Comparison of ENCODE assay signal across 8 mouse cellular contexts in genomic region chr19:28967652-28968051, GRCm38 (mm10). TPM values are rescaled to one million over a fixed set of nuclear protein-coding genes. Genes with fewer than 3 reads are reported as not detected.
DNase-seq lines count a peak whose midpoint lies in the region; ATAC-seq and TF ChIP-seq lines count a peak whose summit lies in the region.

4430402I18Rik (minus strand) TSS chr19:28967800.

- peak within 1 kb of the TSS; percentile 7; the same call in 1 of the 2 replicates for H3K4me2 ChIP-seq in embryonic facial prominence, embryonic 14.5 days (ENCODE audit: low read depth, low read length)
- no peak within 1 kb of the TSS for H3K4me2 ChIP-seq in midbrain, embryonic 11.5 days

- H3K9ac ChIP-seq in embryonic facial prominence, embryonic 14.5 days (ENCODE audit: low read depth, low read length) = no peak within 1 kb of the TSS
- no peak within 1 kb of the TSS for H3K9ac ChIP-seq in midbrain, embryonic 11.5 days (ENCODE audit: low read length)

- H3K4me1 ChIP-seq in embryonic facial prominence, embryonic 14.5 days (ENCODE audit: control insufficient read depth, insufficient read depth, low read length) = peaks cover 13% of the 10 kb centered on the region
- H3K4me1 ChIP-seq in hindbrain, embryonic 10.5 days (replicated peaks) = peaks cover 26% of the 10 kb centered on the region
- H3K4me1 ChIP-seq in midbrain, embryonic 11.5 days (ENCODE audit: control insufficient read depth, insufficient read depth, low read length) = peaks cover 14% of the 10 kb centered on the region
- peaks cover 10% of the 10 kb centered on the region for H3K4me1 ChIP-seq in kidney, adult 2 months (ENCODE audit: control insufficient read depth, insufficient read depth, low read length)

- H3K9me3 ChIP-seq in embryonic facial prominence, embryonic 14.5 days (ENCODE audit: control insufficient read depth, low read length) = no peaks in the 10 kb centered on the region
- no peaks in the 10 kb centered on the region for H3K9me3 ChIP-seq in hindbrain, embryonic 10.5 days
- no peaks in the 10 kb centered on the region for H3K9me3 ChIP-seq in midbrain, embryonic 11.5 days (ENCODE audit: control insufficient read depth, low read length)

- TF ChIP-seq POLR2A in kidney, adult 2 months (IDR thresholded peaks at IDR 0.05; ENCODE audit: low read depth, low read length) = no peak

- H3K27me3 ChIP-seq in embryonic facial prominence, embryonic 14.5 days (replicated peaks; ENCODE audit: control insufficient read depth, insufficient read depth, low read length) = no peaks in the 10 kb centered on the region
- H3K27me3 ChIP-seq in hindbrain, embryonic 10.5 days (ENCODE audit: insufficient read depth, poor library complexity, severe bottlenecking) = peaks cover 32% of the 10 kb centered on the region
- peaks cover 3% of the 10 kb centered on the region; the same call in 1 of the 2 replicates for H3K27me3 ChIP-seq in midbrain, embryonic 11.5 days (ENCODE audit: control insufficient read depth, insufficient read depth, low read length)
- no peaks in the 10 kb centered on the region for H3K27me3 ChIP-seq in kidney, adult 2 months (replicated peaks; ENCODE audit: control insufficient read depth, insufficient read depth, low read length)

- H3K4me3 ChIP-seq in embryonic facial prominence, embryonic 14.5 days (ENCODE audit: low read depth, low read length) = no peak within 1 kb of the TSS
- peak within 1 kb of the TSS; percentile 18; the same call in 1 of the 2 replicates for H3K4me3 ChIP-seq in hindbrain, embryonic 10.5 days
- H3K4me3 ChIP-seq in midbrain, embryonic 11.5 days (ENCODE audit: low read depth, low read length) = no peak within 1 kb of the TSS
- no peak within 1 kb of the TSS for H3K4me3 ChIP-seq in kidney, adult 2 months (ENCODE audit: insufficient read depth, low read depth, low read length)

- TF ChIP-seq CTCF in kidney, adult 2 months (conservative IDR thresholded peaks at IDR 0.05; ENCODE audit: insufficient read depth, insufficient read length, low read depth, low read length) = no peak

- H3K27ac ChIP-seq in embryonic facial prominence, embryonic 14.5 days (replicated peaks; ENCODE audit: low read depth, low read length) = no peak within 1 kb of the TSS
- 0 out of 2 replicates have a peak within 1 kb of the TSS, but pooled peaks have one; percentile 16 for H3K27ac ChIP-seq in hindbrain, embryonic 10.5 days
- H3K27ac ChIP-seq in midbrain, embryonic 11.5 days (ENCODE audit: low read depth, low read length) = no peak within 1 kb of the TSS
- no peak within 1 kb of the TSS for H3K27ac ChIP-seq in kidney, adult 2 months (ENCODE audit: insufficient read depth, low read depth, low read length)

- no peaks in the 10 kb centered on the region for H3K36me3 ChIP-seq in embryonic facial prominence, embryonic 14.5 days (ENCODE audit: control insufficient read depth, insufficient read depth, low read length)
- H3K36me3 ChIP-seq in hindbrain, embryonic 10.5 days = no peaks in the 10 kb centered on the region
- H3K36me3 ChIP-seq in midbrain, embryonic 11.5 days (ENCODE audit: control insufficient read depth, insufficient read depth, low read length) = no peaks in the 10 kb centered on the region
- no peaks in the 10 kb centered on the region for H3K36me3 ChIP-seq in kidney, adult 2 months (ENCODE audit: control insufficient read depth, insufficient read depth, low read length)

- WGBS in embryonic facial prominence, embryonic 14.5 days = 12% methylated on average over 11 of the region's 11 CpGs
- WGBS in hindbrain, embryonic 10.5 days = 6% methylated on average over 11 of the region's 11 CpGs
- 3% methylated on average over 11 of the region's 11 CpGs for WGBS in midbrain, embryonic 11.5 days
- WGBS in kidney, adult 2 months = 52% methylated on average over 11 of the region's 11 CpGs

- peak; percentile 47 for DNase-seq in adrenal gland, adult 2 months
- DNase-seq in adrenal gland, adult 18-20 months (ENCODE audit: low spot score in 2 of 2) = no peak
- DNase-seq in embryonic facial prominence, embryonic 14.5 days (ENCODE audit: low spot score) = peak; percentile 60
- DNase-seq in hindbrain, embryonic 10.5 days (ENCODE audit: low spot score) = peak; percentile 49
- DNase-seq in midbrain, embryonic 11.5 days (ENCODE audit: low spot score, missing footprints) = peak; percentile 89
- no peak for DNase-seq in urinary bladder, adult 18-20 months (ENCODE audit: low spot score in 2 of 2)
- no peak for DNase-seq in kidney, adult 2 months

- peak; percentile 47; the same call in 1 of the 2 replicates for ATAC-seq in embryonic facial prominence, embryonic 14.5 days (ENCODE audit: low read depth)
- ATAC-seq in midbrain, embryonic 11.5 days (ENCODE audit: low FRiP score) = peak; percentile 62; the same call in 1 of the 2 replicates
- no peak for ATAC-seq in erythroblast, adult 5-6 weeks (replicated peaks; ENCODE audit: low FRiP score, poor library complexity, severe bottlenecking)

RNA-seq across cellular contexts. Expression of gene 4430402I18Rik, which starts in this region (rescaled TPM):
- total RNA-seq in adrenal gland, adult 2 months (2021) = 1 to 10 TPM; 5.1 to 5.3 TPM
- polyA plus RNA-seq in adrenal gland, adult 2 months (2012; rRNA removed) = 0.65 and 1.1 TPM in 2 replicates
- 10 to 100 TPM in 1 of 2 experiments, 1 to 10 TPM in 1; 3.4 to 14.2 TPM for total RNA-seq in adrenal gland, adult 18-20 months (2021)
- polyA plus RNA-seq in embryonic facial prominence, embryonic 14.5 days (2014; fragmentation: Nextera tagmentation; extraction: Ambion mirVana) = 1.4 and 1.8 TPM in 2 replicates
- 0.15 and 0.78 TPM in 2 replicates for polyA plus RNA-seq in hindbrain, embryonic 10.5 days (2016; fragmentation: Nextera tagmentation; extraction: Ambion mirVana)
- 0.46 and 0.63 TPM in 2 replicates for polyA plus RNA-seq in midbrain, embryonic 11.5 days (2014; fragmentation: Nextera tagmentation; extraction: Ambion mirVana)
- total RNA-seq in erythroblast, adult 5-6 weeks (2015; ENCODE audit: low replicate concordance) = not detected in 2 replicates
- not detected in 2 replicates for total RNA-seq in erythroblast, adult 5-6 weeks (2017; ENCODE audit: low replicate concordance)
- 8.1 and 9.0 TPM in 2 replicates for polyA plus RNA-seq in kidney, adult 2 months (2012; rRNA removed)

Comparison
In these comparisons a context has a peak if more than half of its experiments do, and no peak if none do; other contexts are left out.
1. RNA of gene 4430402I18Rik (total RNA-seq): 3.4 to 14.2 TPM in adrenal gland, adult 18-20 months and 5.1 to 5.3 TPM in adrenal gland, adult 2 months; not detected in erythroblast, adult 5-6 weeks; every median in the first group is over 4 times any median in the second.
2. DNase-seq: peak in adrenal gland, adult 2 months (single experiment) and embryonic facial prominence, embryonic 14.5 days (single experiment); none in adrenal gland, adult 18-20 months (0 of 2), urinary bladder, adult 18-20 months (0 of 2) and kidney, adult 2 months (single experiment).
3. Peak in DNase-seq, H3K4me3 ChIP-seq and H3K27ac ChIP-seq in hindbrain, embryonic 10.5 days; RNA of the gene not detected or under 1 TPM.
4. Peak in DNase-seq and ATAC-seq in midbrain, embryonic 11.5 days; RNA of the gene not detected or under 1 TPM.